Mouse (Mus musculus) bone marrow macrophage, adult 2 months (primary cell): ENCODE results near the gene Adgrg7. TPM values are rescaled to one million over a fixed set of nuclear protein-coding genes. Genes with fewer than 3 reads are reported as not detected.

Experiments
- H3K27ac ChIP-seq: 2 replicates; pipeline ENCODE4 v1.5.1; 2012; ENCODE audit warnings: low read depth, low read length; ENCODE audit not compliant: insufficient read depth
- H3K4me1 ChIP-seq: 2 replicates; pipeline ENCODE4 v1.6.1; 2012; ENCODE audit warnings: low read length; ENCODE audit not compliant: control insufficient read depth, insufficient read depth
- H3K4me3 ChIP-seq: 2 replicates; pipeline ENCODE4 v1.5.1; 2012; ENCODE audit warnings: mild to moderate bottlenecking, low read length, moderate library complexity; ENCODE audit not compliant: insufficient read depth
- CTCF ChIP-seq: IDR thresholded peaks from 2 replicates; pipeline ENCODE4 v1.5.1; 2012; ENCODE audit warnings: low read depth, mild to moderate bottlenecking, low read length, moderate library complexity
- POLR2A ChIP-seq: IDR thresholded peaks from 2 replicates; pipeline ENCODE4 v1.6.1; 2012; ENCODE audit warnings: mild to moderate bottlenecking, low read depth, low read length, borderline replicate concordance
- polyA plus RNA-seq: library from polyadenylated mRNA; stranded (reverse); fragments of >200 nt; gene quantifications from 2 replicates; pipeline ENCODE4 v1.2.4, GENCODE M21; 2012; ENCODE audit not compliant: missing spikeins, insufficient read depth, insufficient read length

Adgrg7 gene
- polyA plus RNA-seq, result not detected in 2 replicates

DNA sequence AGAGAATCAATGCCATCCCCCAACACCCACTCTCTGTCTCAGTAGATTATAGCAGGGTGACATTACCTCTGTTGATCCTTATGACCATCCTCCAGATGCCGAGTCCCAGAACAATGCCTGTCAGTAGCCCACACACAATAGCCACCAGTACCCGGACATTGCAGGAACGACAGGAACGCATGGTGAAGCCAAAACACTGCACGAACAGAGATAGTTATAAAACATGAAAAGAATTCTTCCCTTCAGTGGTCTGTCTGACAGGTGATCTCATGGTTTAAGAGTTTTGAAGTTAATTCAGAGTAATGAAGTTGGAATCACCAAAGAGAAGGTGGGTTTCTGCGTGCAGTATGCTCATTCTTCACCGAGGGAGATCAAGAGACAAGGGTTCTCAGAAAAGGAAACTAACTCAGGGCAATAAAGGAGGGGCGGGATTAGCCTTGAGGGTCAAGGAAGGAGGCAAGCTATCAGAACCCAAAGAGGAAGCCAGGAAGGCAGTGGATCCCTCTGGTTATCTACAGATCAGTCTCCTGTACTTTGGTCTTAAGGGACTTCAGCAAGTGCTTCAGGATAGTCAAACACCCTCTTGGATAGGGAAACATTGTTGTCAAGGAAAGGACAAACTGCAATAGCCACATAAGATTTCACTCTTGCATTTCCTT, at the start of gene Adgrg7:
Adgrg7 (minus strand) TSS at position 375 of the 659 bp plus-strand sequence.
- no peak for TF ChIP-seq POLR2A
- TF ChIP-seq CTCF, result no peak
- H3K27ac ChIP-seq, result no peak within 1 kb of the TSS
- H3K4me1 ChIP-seq, result no peaks in the 10 kb centered on the region
- H3K4me3 ChIP-seq, result no peak within 1 kb of the TSS

DNA sequence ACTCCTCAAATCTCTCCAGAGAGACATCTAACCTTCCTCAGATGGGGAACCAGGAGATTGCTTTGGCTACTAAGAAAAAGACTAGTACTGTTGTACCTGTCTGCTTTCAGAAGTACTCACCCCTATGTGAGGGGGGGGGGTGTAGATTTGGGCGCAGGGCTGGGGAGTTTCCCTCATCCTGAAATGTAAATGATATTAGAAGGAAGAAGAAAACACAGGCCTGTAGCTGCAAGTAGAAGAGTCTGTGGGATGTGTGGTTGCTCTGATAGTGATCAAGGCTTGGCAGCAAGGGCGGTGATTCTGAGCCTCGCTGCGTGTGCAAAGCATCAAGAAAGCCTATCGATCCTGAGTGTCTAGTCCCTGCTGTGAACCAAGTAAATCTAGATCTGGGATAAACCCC, 47.3 kb upstream of the Adgrg7 start:
- H3K4me3 ChIP-seq, result no peak overlapping the region
- no peak overlapping the region for H3K27ac ChIP-seq
- H3K4me1 ChIP-seq, result no peaks in the 10 kb centered on the region
- TF ChIP-seq CTCF (no peak), POLR2A (no peak)

DNA sequence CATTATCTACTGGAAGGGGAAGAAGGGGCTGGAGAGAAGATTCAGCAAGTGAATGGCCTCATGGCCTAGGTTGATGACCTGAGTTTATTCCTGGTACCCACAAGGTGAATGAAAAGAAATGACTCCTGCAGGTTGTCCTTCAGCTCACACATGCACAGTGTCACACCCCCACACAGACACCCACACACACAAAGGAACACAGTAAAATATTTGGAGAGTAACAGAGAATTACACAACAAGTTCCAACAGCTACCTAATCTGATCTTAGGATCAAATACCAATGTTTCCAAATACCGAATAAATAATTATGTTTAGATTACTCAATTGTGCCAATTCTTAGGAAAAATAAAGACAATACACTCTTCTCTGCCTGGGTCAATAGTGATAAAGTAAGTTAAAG, 37.7 kb upstream of the Adgrg7 start:
- Histone ChIP-seq H3K4me3 (no peak overlapping the region), H3K27ac (no peak overlapping the region), H3K4me1 (no peaks in the 10 kb centered on the region)
- TF ChIP-seq POLR2A, result no peak
- TF ChIP-seq CTCF, result no peak

DNA sequence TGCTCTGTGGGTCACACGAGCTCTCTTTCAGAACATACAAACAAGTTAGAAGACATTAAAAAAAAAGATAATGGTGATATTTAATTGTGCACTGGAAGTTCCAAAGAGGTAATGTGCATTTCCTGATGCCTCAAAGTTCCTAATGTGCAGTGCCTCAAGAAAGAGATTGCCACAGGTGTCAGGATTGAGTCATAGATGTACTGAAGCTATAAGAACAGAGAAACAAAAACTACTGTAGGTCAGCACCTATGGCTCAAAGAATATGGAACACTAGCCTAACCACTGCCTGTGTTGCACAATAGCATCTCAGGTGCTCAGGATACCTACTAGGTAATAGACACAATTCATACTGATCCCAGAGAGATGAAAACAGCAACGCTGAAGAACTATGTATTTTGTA, 36.3 kb upstream of the Adgrg7 start:
- H3K27ac ChIP-seq, result no peak overlapping the region
- TF ChIP-seq POLR2A, result no peak
- no peak for TF ChIP-seq CTCF
- no peaks in the 10 kb centered on the region for H3K4me1 ChIP-seq
- no peak overlapping the region for H3K4me3 ChIP-seq

DNA sequence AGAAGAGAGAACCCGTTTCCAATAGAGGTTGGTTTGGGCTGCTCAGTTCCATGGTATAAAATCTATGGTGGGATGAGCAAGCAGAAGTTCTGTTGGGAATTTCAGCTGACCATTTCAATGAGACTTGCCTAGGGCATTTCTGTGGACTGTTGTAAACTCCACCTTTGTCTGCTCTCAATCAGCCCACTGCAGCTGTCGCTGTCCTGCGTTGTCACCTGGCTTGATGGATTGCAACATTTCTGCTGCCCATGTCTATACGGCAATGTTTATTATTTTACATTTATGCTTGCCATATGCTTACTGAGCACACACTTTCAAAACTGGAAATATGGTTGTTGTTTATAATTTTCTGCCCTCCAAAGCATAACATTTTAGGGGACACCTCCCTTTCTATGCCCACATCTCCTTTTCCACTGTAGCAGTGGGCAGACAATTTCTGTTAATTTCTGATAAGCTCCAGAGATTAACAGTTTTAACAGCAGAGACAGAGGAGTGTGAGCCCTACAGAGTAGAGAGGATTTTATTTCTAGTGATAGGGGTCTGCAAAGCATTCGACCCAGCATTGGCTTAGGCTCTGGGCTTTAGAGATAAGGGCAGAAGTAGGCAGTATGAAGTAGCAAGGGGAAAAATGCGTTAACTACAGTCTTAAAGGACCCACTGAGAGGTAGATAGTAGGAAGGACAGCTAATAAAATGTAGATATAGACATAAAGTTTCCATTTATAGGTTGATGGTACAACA, 5.9 kb upstream of the Adgrg7 start:
- no peak overlapping the region for H3K27ac ChIP-seq
- TF ChIP-seq CTCF (no peak), POLR2A (no peak)
- no peaks in the 10 kb centered on the region for H3K4me1 ChIP-seq
- no peak overlapping the region for H3K4me3 ChIP-seq

DNA sequence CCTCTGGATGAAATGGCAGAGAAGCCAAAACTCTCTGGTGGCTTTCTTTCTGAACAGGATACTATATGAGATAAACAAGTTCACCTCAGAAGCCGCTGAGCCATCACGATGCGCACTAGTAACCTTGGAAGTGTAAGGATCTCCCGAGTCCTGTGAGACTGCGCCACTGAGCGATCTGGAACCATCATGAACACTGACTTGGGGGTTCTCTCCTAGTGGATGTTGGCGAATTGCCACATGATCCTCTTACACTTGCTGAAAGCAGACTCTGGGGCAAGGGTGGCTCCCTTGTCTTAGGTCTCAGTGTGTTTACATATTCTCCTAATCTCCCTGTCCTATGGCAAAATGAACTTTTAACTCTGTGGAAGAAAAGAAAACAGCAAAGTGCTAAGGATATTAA, 5.3 kb upstream of the Adgrg7 start:
- Histone ChIP-seq H3K27ac (no peak overlapping the region), H3K4me3 (no peak overlapping the region), H3K4me1 (no peaks in the 10 kb centered on the region)
- TF ChIP-seq POLR2A (no peak), CTCF (no peak)

DNA sequence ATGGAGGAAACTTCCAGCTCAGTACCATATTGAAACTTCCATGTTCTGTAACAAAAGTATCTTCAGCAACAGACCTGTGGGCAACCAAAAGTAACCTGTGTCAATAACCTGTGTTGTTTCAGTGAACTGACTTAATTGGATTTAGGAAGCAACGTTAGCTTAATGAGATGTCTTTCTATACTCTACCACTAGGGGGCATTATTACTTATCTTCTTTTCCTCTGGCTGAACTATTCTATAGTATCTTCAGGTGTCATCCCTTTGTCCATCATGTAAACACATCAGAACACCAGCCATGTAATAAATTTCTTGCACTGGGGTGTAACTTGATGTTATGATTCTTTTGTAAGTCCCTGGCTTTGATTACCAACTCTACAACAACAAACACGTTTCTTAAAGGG, 4.8 kb upstream of the Adgrg7 start:
- Histone ChIP-seq H3K27ac (no peak overlapping the region), H3K4me1 (no peaks in the 10 kb centered on the region), H3K4me3 (no peak overlapping the region)
- TF ChIP-seq POLR2A (no peak), CTCF (no peak)

DNA sequence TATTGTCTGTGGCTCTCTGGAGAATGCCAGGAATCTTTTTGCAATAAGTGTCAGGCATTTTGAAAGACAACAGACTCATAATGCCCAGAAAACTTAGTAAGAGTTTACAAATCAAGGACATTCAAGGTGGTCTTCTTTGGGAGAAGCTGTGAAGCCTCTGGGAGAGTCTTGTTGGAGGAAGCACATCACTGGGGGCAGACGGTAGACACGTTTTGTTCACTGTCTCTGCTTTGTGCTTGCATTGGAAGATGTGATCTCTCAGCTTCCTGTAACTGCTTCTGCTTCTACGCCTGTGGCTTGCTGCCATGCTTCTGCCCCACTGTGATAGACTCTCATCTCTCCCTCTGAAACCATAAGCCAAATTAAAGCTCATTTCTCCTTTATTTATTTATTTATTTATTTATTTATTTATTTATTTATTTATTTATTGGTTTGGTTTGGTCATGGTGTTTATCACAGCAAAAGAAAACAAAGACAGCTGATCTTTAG, 3.9 kb upstream of the Adgrg7 start:
- no peak for TF ChIP-seq POLR2A
- no peak for TF ChIP-seq CTCF
- H3K27ac ChIP-seq, result no peak overlapping the region
- no peak overlapping the region for H3K4me3 ChIP-seq
- H3K4me1 ChIP-seq, result no peaks in the 10 kb centered on the region

DNA sequence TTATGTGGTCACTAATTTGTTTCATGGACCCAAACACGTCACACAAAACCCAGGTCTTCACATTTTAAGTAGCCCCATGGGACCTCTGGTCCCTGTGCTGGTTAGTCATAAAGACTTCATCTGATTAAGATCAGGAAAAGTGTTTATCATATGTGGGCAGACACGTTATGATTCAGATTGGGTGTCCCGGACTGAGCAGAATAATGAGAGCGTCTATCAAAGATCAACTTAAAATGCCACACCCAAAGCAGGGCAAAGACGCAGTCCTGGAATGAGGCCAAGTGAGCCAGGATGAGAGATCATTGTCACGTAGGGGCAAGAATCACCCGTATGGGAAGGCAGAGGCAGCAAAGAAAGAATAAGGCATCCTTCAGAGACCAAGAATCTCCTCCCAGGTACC, 3.2 kb upstream of the Adgrg7 start:
- Histone ChIP-seq H3K27ac (no peak overlapping the region), H3K4me1 (no peaks in the 10 kb centered on the region), H3K4me3 (no peak overlapping the region)
- no peak for TF ChIP-seq POLR2A
- no peak for TF ChIP-seq CTCF

DNA sequence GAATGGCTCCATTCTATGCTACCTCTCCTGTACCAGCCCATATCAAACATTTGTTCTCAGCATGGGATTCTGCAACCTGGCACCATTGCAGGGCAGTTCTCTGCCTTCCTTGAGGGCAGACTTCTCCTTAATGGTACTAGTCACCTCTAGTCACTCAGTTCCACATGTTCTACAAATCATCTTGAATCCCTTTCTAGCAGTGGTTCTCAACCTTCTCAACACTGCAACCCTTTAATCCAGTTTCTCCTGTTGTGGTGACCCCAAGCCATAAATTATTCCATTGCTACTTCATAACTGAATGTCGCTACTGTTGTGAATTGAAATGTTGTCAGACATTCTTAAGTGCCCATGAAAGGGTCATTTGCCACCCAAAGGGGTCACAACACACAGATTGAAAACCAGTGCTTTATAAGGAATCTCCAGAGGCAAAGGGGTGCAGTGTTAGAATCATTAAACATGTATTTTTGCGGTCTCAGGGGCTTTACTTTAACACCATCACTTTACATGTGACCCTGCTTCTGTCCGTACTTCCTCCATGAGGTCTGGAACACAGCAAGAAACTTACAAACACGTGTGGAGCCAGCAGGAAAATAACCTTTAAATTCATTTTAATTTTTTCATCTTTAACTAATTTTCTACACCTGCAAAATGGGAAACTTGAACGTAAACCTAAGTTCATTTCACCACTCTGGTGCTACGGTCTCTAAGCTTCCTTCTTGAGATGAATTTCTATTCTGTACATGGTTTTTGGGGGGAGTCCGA, 1.1 kb downstream of the Adgrg7 start:
- TF ChIP-seq CTCF, result no peak
- TF ChIP-seq POLR2A, result no peak
- Histone ChIP-seq H3K27ac (no peak overlapping the region), H3K4me3 (no peak overlapping the region), H3K4me1 (no peaks in the 10 kb centered on the region)
